Mouse (Mus musculus) ovary, postnatal 10 days (tissue): ENCODE results near the gene Col18a1.

Experiments used
- DNase-seq: peaks from one replicate; pipeline ENCODE4 v3.0.0; 2022; ENCODE audit warnings: low spot score

Col18a1 gene

DNA sequence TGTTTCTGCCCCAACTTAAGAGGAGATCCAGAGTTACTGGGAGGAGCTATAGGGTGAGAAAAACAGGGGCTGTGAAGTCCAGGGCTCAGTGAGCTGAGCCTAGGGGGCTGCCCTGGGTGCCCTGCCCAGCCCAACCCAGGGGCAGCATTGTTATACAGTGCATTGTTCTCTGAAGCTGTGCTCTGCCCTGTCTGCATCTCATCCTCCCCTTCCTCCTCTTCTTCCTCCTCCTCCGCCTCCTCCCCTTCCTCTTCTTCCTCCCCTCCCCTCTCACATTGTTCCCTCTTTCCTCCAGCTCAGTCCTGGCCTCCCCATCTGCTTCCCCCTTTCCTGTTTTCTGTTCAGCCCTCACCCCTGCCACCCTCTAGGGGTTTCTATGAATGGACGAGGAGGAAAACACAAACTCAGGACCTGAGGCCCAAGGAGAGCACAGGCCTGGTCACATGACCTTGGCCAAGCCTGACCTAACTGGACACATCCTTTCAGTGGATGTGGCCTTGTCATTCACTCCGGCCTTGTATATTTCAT, 16.5 kb upstream of the Col18a1 start:
- DNase-seq = no peak

DNA sequence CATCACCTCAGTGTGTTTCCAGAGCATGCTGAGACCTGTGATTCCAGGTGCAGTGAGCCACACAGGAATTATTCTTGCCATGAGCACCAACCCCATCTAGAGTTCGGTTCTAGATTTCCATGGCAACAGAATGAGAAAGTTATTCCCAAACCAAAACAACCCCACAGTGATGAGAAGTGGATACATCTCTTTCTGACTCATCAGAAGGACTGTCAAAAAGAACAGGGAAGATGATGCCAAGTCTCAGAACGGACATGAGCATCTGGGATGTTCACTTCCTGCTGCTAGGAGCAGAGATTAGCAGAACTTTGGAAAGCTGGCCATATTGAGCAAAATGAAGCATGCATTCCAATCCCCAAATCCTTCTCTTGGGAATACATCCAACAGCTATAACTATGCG, 13.8 kb upstream of the Col18a1 start:
- DNase-seq = no peak

DNA sequence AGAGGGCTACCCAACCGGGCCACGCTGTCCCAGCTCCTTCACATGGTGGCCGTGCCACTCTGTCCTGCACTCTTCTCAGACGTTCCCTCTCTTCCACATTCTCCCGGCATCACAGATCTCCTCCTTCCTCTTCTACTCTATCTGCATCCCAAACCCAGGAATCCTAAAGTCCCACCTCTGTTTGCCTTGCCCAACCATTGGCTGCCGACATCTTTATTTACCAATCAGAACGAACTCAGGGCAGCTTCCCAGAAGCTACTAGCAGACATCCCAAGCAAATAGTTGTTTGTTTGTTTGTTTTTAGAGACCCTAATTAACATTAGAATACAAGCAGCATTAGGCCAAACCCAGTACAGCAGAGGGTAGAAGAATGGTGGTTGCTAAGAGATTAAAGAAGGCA, 12.3 kb upstream of the Col18a1 start:
- DNase-seq = no peak

DNA sequence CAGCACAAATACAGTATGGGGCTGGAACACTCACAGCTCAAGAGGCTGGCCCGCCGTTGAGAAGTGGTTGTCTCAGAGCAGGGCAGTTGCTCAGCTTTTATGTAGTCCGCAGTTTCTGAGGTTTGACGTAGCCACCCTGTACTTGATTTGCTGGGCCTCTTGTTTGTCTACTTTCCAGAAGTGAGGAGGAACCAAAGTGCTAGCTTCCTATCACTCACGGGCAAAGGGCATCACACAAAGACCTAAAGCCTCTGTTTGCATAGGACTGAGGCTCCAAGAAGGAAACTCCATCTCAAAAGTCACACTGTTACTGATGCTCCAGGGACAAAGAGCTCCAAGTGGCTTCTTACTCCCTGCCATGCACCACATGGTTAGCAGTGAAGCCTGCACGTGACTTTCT, 4.1 kb upstream of the Col18a1 start:
- DNase-seq = no peak

DNA sequence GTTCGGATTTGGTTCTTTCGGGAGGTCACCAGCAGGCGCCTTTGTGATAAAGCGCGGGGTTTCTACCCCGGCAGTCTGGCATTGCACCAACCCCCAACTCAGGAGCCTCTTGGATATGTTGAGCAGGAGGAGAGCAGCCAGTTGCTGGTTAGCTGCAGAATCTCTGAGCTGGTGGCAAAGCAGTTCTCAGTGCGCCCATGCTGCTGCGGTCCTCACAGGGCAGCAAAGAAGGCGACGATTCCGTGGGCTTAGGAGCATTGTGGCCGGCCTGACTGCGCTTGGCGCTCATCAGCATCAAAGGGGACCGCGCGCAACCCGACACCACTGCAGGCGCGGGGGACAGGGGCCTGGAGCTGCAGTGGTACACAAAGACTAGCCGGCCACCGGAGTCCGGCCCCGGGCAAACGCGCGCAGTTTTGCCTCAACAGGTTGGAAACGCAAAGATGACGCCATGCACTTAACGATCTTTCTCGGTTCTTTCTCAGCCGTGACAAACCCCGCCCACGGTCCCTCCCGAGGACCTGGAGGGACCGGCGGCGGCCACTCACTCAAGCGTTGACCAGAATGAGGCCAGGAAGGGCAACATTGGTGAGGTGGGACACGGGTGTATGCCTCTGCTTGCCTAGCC, 916 bp downstream of the Col18a1 start:
- DNase-seq = no peak

DNA sequence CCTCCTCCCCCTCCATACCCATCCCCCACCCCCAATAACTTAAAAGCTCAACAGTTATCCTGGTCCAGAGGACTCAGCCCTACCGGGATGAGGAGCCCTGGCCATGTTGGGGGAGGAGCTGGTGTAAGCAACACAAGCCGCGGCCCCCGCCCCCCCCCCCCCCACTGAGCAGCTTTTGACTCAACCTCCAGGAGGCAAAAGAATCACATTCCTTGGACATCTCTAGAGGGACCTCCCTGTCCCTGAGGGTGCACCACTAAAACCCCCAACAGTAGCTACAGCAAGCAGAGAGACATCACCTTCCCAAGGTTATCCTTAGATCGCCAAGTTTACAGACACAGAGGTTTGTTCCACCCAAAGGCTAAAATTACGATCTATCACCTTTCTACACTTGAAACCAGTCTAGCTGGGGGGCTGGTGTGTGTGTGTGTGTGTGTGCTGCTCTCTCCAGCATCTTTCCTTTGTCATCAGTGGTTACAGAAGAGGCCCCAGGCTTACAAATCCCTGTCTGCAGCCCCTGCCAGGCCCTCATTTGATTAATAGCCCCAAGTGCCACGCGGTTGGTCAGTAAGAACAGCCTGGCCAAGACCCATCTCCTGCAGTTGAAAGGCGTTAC, 1.8 kb downstream of the Col18a1 start:
- no peak for DNase-seq

DNA sequence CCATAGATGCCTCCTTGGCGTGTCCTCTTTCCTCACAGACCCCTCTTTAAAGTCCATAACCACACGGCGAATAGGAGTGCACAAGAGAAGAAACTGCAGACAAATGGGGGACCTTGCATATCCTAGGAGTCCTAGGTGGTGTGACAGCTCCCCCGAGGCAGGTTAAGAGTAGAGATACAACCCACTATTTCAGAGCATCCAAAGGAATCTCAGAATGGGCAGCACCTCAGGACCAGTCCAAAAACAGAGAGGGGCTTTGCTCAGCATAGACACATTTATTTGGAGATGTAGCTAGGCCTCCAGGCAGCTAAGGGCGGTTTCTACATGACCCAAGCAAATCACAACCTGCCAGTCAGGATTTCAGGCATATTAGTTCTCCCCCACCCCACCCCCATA, 2.3 kb downstream of the Col18a1 start:
- DNase-seq = no peak

DNA sequence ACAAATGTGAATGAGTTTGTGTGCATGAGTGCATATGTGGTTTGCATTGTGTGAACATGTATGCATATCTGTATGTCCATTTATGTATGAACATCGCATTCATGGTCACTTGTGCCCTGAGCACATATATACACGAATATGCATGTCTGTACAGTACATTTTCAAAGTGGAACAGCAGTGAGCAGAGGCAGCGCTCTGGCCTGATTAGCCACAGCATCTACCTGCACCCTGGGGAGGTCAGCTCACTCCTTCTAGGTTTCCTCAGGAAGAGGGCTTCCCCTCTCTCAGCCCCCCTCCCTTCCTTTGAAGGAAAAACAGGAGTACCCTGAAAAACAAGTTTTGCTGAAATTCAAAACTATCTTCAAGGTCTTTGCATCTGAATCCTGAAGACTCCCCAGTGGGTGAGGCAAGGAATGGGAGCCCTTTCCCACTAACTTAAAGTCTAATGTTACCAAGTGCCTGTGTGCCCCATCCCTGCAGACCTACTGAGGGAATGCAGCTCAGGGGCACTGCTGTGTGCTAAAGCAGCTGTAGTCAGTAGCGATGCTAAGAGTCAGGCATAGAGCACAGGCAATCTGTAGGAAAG, 2.9 kb downstream of the Col18a1 start:
- DNase-seq = no peak

DNA sequence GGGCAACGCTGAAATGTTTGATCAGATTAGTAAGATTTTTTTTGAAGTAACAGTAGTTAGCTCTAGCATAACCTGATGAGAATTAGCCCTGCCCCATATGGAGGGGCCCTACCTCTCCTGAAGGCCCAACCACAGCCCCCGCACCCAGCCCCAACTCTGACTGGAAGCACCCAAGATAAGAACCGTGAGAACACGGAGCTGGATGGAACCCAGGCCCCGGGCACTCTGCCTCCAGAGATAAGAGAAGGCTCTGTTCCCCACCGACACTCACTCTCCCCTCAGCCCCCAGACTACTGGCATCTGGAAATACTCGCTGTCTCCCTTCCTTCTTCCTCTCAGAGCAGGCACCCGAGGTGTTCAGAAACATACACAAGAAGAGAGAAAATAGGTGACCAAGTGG, 6.8 kb downstream of the Col18a1 start:
- no peak for DNase-seq

DNA sequence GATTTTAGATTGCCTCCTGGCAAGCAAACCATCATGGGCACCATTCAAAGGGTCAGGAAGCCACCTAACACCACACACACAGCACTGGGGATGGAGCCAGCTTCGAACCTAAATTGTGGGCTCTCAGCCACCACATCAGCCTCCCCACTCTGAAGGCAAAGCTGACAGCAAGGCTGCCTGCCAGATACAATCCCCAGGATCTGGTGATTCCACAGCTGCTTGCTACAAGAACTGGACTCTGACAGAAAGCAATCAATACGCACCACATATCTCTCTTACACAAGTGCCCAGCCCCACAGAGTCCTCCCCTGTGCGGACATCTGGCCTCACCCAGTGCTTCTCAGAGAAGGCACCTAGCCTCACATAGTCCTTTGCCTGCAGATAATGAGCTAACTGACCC, 7.4 kb downstream of the Col18a1 start:
- no peak for DNase-seq

DNA sequence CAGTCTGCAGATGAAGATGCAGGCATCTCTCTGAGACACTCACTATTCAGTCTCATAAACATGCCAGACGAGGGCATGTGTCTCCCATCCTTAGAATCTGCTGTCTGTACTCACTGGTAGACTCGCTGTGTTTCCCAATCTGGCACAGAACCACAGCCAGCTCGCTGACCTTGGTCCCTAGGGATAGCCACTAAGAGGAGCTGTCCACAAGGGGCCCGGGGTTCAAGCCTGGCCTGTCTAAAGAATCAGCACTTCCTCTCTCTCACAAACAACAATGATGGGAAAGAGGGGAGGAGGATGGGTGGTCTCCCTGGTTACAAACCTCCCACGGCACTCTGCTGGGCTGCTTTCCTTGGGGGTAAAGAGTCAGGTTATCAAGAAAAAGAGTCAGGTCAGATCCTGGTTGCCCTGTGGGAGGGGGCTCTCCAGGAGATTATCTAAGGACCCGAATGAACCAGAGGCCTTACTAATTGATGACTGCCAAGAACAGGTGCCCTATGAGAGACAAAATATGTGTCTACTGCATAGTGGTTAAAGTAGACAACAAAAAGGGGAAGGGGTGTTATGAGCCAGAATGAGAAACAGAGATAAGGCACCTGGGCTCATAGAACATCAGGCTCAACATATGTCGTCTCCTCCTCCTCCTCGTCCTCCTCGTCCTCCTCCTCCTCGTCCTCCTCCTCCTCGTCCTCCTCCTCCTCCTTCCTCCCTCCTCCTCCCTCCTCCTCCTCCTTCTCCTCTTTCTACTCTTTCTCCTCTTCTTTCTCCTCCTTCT, 8.9 kb downstream of the Col18a1 start:
- no peak for DNase-seq

DNA sequence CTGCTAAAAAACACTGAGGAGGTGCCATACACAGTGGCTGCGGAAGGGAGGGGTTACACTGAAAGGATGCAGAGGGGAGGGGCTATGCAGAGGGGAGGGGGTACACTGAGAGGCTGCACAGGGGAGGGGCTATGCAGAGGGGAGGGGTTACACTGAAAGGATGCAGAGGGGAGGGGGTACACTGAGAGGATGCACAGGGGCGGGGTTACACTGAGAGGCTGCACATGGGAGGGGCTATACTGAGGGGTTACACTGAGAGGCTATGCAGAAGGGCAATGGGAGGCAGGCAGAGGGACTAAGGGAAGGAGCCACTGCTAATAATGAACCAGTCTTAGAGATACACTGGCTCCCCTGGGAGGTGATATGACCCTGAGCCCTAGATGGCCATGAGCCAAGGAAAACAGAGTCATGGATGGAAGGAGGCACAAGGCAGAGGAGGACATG, 14.1 kb downstream of the Col18a1 start:
- no peak for DNase-seq

DNA sequence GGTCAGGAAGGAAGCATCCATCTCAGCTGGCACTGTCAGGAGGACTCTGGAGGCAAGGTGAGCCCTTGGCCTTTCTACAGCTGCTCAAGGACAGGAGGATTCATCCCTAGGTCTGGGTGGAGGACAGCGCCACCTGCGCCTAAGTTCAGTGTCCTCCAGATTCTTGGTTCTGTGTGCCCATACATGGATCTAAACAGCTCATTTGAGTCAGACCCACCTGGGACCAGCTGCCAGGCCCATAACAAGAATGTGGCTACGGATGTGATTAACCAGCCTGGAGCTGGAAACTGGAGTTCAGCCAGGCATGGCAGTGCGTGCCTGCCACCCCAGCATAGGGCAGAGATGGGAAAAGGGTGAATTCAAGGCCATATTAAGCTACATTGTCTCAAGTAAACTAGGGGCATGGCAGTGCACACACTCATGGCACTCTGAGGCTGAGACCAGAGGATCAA, 14.8 kb downstream of the Col18a1 start:
- DNase-seq = no peak

DNA sequence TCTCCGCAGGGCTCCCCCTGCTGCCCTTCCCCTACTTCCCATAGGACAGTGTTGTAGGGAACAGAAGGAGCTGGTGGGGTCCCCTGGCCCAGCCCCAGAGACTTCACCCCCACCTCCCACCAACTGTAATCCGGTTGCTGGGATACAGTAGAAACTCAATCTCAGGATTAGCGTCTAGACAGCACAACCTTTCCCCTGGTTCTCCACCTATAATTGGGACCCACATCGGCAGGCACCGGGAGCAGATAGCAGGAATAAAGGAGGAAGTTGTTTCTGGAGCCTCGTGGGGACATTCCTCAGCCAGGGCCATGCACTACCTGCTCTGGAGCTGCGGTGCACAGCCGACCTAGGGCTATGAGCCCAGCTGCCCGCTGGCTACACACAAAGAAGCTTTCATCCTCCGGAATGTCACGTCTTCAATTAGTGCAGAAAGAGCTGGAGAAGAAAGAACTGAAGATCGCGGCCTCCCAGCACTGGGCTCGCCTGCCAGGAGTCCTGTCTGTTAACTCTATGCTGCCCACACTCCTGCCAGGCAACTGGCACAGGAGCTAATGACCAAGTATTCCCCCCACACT, 15.3 kb downstream of the Col18a1 start:
- DNase-seq = no peak

DNA sequence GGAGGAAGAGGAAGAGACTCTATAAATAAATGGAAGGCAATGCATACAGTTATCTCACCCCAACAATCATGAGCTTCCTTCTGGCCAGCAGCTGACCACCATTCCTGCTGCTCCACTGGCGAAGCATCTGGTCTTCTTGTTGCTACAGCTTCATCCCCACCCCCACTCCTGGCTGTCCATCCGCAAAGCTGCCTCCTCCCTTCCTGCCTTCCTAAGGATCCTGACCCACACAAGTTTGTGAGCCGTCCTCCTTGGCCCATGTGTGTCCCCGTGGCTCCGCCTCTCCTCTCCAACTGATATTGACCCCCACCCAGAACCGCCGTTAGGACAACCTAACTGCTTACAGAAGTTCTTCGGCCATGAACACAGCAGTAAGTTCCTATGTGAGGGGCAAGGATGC, 16.3 kb downstream of the Col18a1 start:
- DNase-seq = no peak

DNA sequence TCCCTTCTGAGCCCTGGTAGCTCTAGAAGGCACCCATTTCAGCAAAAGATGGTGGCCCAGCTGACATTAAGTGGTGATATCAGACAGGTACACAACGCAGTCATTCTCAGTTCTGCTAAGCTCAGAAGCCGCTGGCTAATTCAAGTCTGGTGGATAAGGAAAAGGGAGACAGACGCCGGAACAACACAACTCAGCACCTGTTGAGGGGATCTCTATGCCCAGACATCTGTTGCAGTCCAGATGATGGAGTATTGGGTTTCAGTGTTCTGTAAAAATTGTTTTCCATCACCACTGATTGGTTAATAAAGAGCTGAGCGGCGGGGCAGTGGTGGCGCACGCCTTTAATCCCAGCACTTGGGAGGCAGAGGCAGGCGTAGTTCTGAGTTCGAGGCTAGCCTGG, 18.8 kb downstream of the Col18a1 start:
- no peak for DNase-seq

DNA sequence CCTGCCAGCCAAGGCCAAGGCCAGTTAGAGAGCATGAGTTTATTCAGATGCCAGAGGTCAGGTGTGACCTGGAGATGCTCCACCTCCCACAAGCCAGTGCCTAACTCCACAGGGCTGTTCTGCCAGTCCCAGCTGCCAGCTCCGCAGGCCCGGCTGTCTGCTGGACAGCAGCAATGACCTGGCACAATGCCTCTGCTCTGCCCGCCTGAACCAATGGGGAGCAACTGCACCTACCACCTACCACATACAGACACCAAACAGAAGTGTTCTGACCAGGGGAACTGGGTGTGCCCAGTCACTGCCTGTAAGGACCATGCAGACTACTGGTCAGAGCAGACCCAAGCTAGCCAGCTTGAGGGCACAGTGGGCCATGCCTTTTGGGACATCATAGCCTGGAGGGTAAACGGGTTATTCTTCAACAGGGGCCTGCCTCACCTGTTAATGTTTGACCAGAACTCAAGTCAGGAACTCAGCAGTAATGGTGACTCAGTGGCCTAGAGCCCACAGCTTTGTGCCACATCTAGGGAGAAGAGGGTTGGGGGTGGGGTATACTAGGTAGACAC, 19.4 kb downstream of the Col18a1 start:
- no peak for DNase-seq

DNA sequence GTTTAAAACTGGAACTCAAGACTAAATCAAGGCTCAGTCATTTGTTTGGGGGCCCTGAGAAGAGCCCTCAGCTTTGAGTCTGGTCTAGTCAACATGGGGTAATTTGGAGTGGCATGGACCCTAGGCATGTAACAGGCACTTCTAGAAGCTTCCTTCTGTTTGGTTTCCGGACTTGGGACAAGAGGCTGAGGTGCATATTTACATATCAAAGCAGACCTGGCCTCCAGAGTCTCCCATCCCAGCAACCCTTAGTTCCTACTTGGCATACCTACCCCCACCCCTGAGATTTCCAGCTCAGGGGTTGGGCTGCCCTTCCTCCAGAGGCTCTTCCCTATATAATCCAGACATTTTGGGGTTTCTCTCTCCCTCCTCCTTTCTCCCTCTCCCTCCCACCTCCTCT, 20.4 kb downstream of the Col18a1 start:
- DNase-seq = no peak

DNA sequence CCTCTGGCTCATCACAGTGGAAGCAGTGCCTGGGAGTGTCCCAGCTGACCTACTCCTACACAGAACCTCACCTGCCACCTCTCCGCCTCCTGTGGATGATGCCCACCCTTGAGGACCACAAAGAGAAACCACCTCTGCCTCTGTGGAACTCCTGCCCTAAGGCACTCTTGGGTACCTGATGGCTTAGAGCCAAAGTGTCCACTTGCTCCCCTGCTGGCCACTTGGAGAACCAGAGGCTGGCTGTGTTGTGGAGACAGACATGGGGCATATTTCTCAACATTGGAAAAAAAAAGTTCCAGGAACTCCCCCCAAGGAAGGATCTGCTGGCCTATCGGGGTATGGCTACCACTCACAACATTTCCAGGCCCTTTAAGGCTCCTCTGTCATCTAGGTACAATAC, 22.0 kb downstream of the Col18a1 start:
- no peak for DNase-seq

DNA sequence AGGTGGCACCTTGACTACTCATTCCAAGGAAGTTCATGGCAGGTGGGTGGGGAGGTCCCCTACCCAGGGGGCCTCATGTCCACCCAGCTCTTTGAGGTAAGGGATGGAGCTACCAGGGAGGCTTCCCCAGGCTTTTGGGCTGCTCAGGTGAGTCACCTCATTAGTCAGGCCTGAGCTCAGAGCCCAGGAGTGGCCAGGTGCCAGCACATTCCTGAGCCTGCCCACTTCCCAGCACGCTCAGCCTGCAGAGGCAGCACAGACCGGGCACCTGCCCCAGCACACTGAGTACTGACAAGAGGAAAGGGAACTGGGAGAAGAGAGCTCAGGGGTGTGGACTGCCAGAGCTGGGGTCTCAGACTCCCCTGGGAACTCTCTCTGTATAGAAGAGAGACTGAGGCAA, 24.0 kb downstream of the Col18a1 start:
- DNase-seq = no peak

DNA sequence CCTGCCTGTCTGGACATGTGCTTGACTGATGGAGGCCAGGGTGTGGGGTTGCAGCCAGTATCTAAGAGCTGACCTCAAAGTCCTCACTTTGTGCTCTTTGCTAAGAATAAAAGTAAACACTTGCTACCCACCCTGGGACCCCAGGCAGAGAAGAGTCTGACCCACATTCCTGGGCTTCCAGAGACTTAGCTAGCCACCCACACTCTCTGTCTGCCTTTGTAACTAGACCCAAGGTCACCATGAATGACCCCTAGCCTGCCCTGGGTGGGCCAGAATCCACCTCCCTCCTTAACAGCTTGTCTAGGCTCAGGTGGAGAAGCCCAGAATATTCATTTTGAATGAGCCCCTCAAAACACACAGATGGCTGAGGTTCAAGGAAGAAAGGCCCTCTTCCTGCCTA, 28.0 kb downstream of the Col18a1 start:
- DNase-seq = no peak

DNA sequence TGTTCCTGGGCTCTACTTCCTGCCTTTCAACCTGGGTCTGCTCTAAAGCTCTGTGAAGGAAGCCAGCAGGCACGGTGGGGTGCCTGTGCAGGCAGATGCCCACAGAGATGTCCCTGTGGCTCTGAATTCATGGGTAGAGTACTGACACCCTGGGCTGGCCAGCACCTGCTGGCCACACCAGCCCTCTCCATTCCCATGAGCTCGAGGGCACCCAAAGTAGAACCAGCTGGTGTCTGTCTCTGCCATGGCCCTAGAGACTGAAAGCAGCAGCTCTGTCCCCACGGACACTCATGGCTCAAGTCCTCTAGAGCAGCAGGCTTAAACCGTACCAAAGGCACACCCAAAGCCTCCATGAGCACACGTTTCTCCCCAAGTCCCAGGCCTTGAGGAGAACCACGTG, 30.1 kb downstream of the Col18a1 start:
- DNase-seq = no peak
